Mouse (Mus musculus) hindbrain, embryonic 16.5 days (tissue): ENCODE measurements around the gene Csrp1. TPM values are rescaled to one million over a fixed set of nuclear protein-coding genes. Genes with fewer than 3 reads are reported as not detected.

Experiments used
- ATAC-seq: fragments of 200-750 bp; cut with Nextera tagmentation; 2 replicates; pipeline ENCODE4 v1.8.0; 2017; ENCODE audit warnings: moderate TSS enrichment, moderate library complexity
- H3K27ac ChIP-seq: fragments of 300-500 bp; sonication (generic); 2 replicates; pipeline ENCODE4 v1.5.1; 2014; ENCODE audit warnings: low read depth, mild to moderate bottlenecking, control low read depth, low read length, moderate library complexity
- H3K27me3 ChIP-seq: fragments of 300-500 bp; sonication (generic); replicated peaks from 2 replicates; pipeline ENCODE4 v1.6.1; 2014; ENCODE audit warnings: low read length; ENCODE audit not compliant: control insufficient read depth, insufficient read depth
- H3K36me3 ChIP-seq: fragments of 300-500 bp; sonication (generic); 2 replicates; pipeline ENCODE4 v1.6.1; 2014; ENCODE audit warnings: mild to moderate bottlenecking, low read length, moderate library complexity, mixed read lengths; ENCODE audit not compliant: control insufficient read depth, insufficient read depth
- H3K4me1 ChIP-seq: fragments of 300-500 bp; sonication (generic); 2 replicates; pipeline ENCODE4 v1.6.1; 2014; ENCODE audit warnings: low read depth, low read length; ENCODE audit not compliant: control insufficient read depth, insufficient read depth
- H3K4me2 ChIP-seq: fragments of 300-500 bp; sonication (generic); 2 replicates; pipeline ENCODE4 v1.6.1; 2014; ENCODE audit warnings: mild to moderate bottlenecking, low read length, control low read depth, moderate library complexity
- H3K4me3 ChIP-seq: fragments of 300-500 bp; sonication (generic); 2 replicates; pipeline ENCODE4 v1.5.1; 2014; ENCODE audit warnings: mild to moderate bottlenecking, low read length, control low read depth, moderate library complexity
- H3K9ac ChIP-seq: fragments of 300-500 bp; sonication (generic); 2 replicates; pipeline ENCODE4 v1.6.1; 2014; ENCODE audit warnings: low read depth, mild to moderate bottlenecking, control low read depth, low read length, moderate library complexity
- H3K9me3 ChIP-seq: fragments of 300-500 bp; sonication (generic); 2 replicates; pipeline ENCODE4 v1.6.1; 2014; ENCODE audit warnings: mild to moderate bottlenecking, low read length, moderate library complexity; ENCODE audit not compliant: control insufficient read depth
- WGBS: fragments of 180-500 bp; shearing (Covaris S2); extraction: QIAGEN DNeasy Blood & Tissue Kit; methylation state at CpG from one replicate; pipeline ENCODE4 v1.1.7; 2014; 5-methylcytosine and 5-hydroxymethylcytosine counted together
- polyA plus RNA-seq: library from polyadenylated mRNA; unstranded; fragments of >200 nt; fragmentation: Nextera tagmentation; extraction: Ambion mirVana; gene quantifications from 2 replicates; pipeline ENCODE4 v1.2.1, GENCODE M21; 2015

Csrp1 gene
- polyA plus RNA-seq: 20.6 and 23.7 TPM in 2 replicates

DNA sequence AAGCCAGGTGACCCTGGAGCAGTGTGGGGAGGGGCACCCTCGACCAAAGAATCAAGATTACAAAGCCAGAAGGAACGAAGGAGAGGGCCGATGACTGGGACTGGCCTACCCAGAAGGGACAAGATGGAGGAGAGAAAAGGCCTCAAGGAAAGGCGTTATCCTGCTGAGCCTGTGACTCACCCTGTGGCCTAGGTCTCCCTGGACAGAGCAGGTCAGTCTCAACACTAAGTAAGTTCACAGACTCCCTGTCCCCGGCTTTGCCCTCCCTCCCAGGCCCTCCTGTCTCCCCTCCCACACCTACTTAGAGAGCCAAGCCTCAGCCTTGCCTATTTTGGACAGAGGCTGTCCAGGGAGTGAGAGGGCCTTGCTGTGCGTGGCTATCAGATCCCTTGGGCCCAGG lies at the start of gene Csrp1:
Gene Csrp1, plus strand, starts transcription at position 79 of the 400 bp plus-strand sequence.
- no peaks in the 10 kb centered on the region for H3K9me3 ChIP-seq
- 0 out of 2 replicates have a peak, but pooled peaks have one; percentile 24 for ATAC-seq
- no peaks in the 10 kb centered on the region for H3K36me3 ChIP-seq
- peak within 1 kb of the TSS; percentile 27 for H3K4me2 ChIP-seq
- H3K27me3 ChIP-seq: no peaks in the 10 kb centered on the region
- no peak within 1 kb of the TSS for H3K4me3 ChIP-seq
- no peaks in the 10 kb centered on the region for H3K4me1 ChIP-seq
- H3K9ac ChIP-seq: no peak within 1 kb of the TSS
- WGBS: 73% methylated on average over 6 of the region's 6 CpGs
- no peak within 1 kb of the TSS for H3K27ac ChIP-seq

DNA sequence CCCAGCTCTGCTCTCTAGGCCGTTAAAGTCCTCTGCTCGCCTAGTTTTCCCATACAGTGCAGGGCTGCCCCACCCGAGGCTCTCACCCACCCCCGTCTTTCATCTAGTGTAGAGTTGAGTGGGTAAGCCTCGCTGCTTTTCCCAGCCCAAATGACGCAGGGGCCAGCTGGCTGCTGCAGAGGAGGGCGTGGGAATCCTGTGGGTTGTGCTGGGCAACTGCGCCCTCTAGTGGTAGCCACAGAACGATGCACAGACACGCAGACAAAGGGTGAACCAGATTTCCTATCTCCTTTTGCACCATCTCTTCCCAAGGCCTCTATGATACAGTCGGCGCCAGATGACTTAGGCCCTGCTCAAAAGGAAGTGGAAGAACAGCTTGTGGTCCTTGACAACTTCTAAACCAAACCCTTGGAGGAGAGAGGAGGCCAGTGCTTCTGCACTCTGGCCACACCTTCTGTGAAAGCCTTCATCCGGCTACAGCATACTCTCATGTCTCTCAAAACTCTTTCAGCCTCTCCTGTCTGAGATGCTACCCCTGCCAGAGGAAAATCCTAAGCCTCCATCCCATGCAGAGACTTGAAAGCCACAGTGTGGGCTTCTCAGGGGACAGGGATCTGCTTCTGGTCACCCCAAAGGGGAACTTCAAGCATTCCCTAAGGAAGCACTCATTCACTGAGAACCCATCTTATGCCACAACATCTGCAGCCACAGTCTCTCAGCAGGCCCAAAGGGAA lies 49.3 kb upstream of the Csrp1 start:
- Histone ChIP-seq H3K4me2 (peak overlapping the region; percentile 48), H3K9ac (peak overlapping the region; percentile 50)
- 9% methylated on average over 13 of the region's 13 CpGs for WGBS

DNA sequence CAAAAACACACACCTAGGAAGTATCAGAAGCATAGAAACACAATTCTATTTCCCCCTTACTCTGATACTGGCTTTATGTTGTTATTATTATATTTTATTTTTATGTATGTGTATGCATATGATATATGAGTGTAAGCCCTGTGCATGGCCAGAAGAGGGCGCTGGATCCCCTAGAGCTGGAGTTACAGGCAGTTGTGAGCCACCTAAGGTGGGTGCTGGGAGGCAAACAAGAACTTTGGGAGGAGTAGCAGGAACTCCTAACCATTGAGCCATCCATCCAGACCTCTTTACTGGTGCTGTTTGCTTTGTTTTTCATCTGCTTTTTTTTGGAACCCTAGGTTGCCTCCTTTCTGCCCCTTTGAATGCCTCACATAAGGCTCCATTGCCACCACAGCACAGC lies 48.5 kb upstream of the Csrp1 start:
- Histone ChIP-seq H3K27ac (no peak overlapping the region), H3K27me3 (no peaks in the 10 kb centered on the region), H3K4me1 (peaks cover 22% of the 10 kb centered on the region), H3K4me2 (no peak overlapping the region), H3K9me3 (no peaks in the 10 kb centered on the region), H3K4me3 (no peak overlapping the region), H3K36me3 (no peaks in the 10 kb centered on the region), H3K9ac (no peak overlapping the region)
- WGBS: 21% methylated on average over 1 of the region's 1 CpGs
- ATAC-seq: no peak

More for the DNA sequence above, 49.3 kb upstream of the Csrp1 start:
- ATAC-seq: peak; percentile 86
- H3K4me1 ChIP-seq: peaks cover 25% of the 10 kb centered on the region
- peak overlapping the region; percentile 11; the same call in 1 of the 2 replicates for H3K4me3 ChIP-seq
- H3K27ac ChIP-seq: peak overlapping the region; percentile 30; the same call in 1 of the 2 replicates
- H3K36me3 ChIP-seq: no peaks in the 10 kb centered on the region
- no peaks in the 10 kb centered on the region for H3K9me3 ChIP-seq
- no peaks in the 10 kb centered on the region for H3K27me3 ChIP-seq

DNA sequence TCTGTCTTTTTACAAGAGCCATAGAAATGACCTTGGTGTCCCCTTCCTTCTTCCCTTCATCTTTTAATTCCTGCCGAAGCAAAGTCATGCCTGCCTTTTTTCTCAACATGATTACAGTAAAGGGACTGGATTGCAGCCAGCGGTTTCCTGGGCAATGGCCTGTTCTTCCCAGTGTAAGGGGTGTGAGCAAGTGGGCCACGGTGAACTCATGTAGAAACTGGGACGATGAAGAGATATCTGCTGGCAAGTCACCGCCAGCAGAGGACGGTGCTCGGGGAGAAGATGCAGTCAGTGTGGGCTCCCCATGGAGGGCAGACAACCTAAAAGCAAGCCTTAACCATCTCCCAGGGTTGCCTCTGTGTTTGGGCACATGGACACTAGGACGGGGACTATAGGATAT lies 47.9 kb upstream of the Csrp1 start:
- H3K4me3 ChIP-seq: no peak overlapping the region
- H3K36me3 ChIP-seq: no peaks in the 10 kb centered on the region
- H3K27ac ChIP-seq: no peak overlapping the region
- no peaks in the 10 kb centered on the region for H3K9me3 ChIP-seq
- 40% methylated on average over 8 of the region's 8 CpGs for WGBS
- ATAC-seq: no peak
- H3K9ac ChIP-seq: peak overlapping the region; percentile 28; the same call in 1 of the 2 replicates
- no peak overlapping the region for H3K4me2 ChIP-seq
- H3K4me1 ChIP-seq: peaks cover 22% of the 10 kb centered on the region
- H3K27me3 ChIP-seq: no peaks in the 10 kb centered on the region

DNA sequence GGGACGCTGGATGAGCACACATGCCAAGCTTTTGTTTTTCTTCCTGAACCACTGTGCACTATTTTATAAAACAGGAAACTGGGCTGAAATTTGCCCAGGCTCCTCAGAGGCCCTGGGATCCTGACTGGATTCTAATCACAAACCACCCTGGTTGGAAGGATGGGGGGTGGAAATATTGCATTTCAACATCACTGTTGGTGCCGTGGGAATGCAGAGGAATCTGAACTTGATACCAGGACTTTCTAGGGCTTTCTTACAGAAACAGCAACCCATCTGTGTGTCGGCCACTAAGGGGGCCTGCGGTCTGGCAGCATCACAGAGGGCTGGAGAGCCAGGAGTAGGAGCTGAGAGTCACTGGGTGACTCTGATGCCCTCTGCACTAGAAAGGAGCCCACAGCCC lies 47.5 kb upstream of the Csrp1 start:
- no peak overlapping the region for H3K4me3 ChIP-seq
- H3K27ac ChIP-seq: no peak overlapping the region
- no peaks in the 10 kb centered on the region for H3K27me3 ChIP-seq
- no peak overlapping the region for H3K4me2 ChIP-seq
- no peak for ATAC-seq
- H3K9me3 ChIP-seq: no peaks in the 10 kb centered on the region
- H3K36me3 ChIP-seq: no peaks in the 10 kb centered on the region
- peaks cover 22% of the 10 kb centered on the region for H3K4me1 ChIP-seq
- 68% methylated on average over 4 of the region's 4 CpGs for WGBS
- H3K9ac ChIP-seq: peak overlapping the region; percentile 5

DNA sequence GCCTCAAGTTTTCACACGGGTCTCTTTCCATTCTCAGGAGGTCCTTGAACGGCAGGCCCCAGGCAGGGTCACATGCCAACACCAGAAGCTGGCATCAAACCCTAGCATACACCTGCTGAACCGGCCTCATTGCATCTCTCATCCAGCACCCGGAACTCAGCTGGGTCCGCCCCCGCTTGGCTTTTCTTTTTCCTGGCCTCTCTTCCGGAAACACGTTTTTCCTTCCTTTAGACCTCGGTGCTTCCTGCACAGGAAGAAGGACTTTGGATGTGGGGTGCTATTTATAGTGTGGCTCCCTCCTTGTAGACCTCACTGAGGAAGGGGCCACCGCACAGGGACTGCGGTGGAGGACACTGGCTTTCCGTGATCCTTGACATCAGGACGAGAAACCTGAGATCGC lies 46.4 kb upstream of the Csrp1 start:
- Histone ChIP-seq H3K4me1 (peaks cover 22% of the 10 kb centered on the region), H3K36me3 (no peaks in the 10 kb centered on the region), H3K4me3 (no peak overlapping the region), H3K9ac (no peak overlapping the region), H3K4me2 (no peak overlapping the region), H3K27me3 (no peaks in the 10 kb centered on the region), H3K27ac (no peak overlapping the region), H3K9me3 (no peaks in the 10 kb centered on the region)
- no peak for ATAC-seq
- WGBS: 87% methylated on average over 14 of the region's 14 CpGs

DNA sequence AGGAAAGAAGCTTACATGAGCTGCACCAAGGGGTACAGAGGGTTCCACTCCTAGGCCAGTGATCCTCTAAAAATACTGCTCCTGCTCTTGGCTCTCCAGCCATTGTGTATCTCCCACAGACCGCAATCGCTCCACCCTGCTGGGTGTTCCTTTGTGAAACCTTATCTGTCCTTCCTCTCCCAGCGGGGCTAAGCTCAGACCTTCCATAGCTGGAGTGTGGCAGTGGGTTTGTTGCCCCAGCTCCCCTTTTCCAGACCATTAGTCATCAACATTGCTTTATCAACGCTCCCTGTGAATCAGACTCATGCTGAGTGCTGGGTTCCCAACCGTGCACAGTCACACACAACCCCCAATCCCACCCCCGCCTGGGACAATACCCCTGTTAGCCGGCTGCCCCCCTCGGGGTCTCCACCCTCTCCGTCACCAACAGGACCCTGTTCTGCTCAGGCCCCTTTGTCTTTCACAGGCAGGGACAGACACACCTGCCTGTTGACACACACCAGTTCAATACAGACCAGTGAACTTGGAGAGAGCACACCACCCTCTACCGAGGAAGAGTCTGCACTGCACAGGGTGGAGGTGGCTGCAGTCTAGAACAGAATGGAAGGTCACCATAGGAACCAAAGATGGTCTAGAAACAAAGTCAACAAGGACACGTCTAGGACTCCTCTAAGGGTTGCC lies 44.3 kb upstream of the Csrp1 start:
- Histone ChIP-seq H3K27ac (no peak overlapping the region), H3K36me3 (no peaks in the 10 kb centered on the region), H3K9ac (no peak overlapping the region), H3K27me3 (no peaks in the 10 kb centered on the region), H3K4me1 (peaks cover 11% of the 10 kb centered on the region; the same call in 1 of the 2 replicates), H3K4me2 (no peak overlapping the region), H3K4me3 (no peak overlapping the region), H3K9me3 (no peaks in the 10 kb centered on the region)
- ATAC-seq: peak; percentile 37; the same call in 1 of the 2 replicates
- WGBS: 21% methylated on average over 11 of the region's 11 CpGs

DNA sequence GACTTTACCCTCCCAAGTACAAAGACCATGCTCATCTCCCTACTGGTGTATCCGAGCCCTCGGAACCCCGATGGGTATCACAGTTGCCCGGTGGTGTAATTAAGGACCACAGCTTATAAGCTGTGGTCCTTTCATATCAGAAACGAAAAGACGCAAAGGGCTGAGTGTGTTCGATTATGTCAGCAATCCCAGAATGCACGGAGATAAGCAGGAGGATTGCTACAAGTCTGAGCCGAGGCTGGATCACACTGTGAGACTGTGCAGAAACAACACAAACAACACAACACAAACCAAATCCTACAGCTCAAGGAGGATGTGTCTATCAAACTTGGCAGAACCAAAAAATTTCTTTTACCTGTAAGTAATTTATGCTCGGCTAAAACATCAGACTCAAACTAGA lies 43.6 kb upstream of the Csrp1 start:
- WGBS: 83% methylated on average over 10 of the region's 10 CpGs
- no peak for ATAC-seq
- Histone ChIP-seq H3K27ac (no peak overlapping the region), H3K4me1 (peaks cover 8% of the 10 kb centered on the region; the same call in 1 of the 2 replicates), H3K4me3 (no peak overlapping the region), H3K36me3 (no peaks in the 10 kb centered on the region), H3K9ac (no peak overlapping the region), H3K4me2 (no peak overlapping the region), H3K9me3 (no peaks in the 10 kb centered on the region), H3K27me3 (no peaks in the 10 kb centered on the region)

DNA sequence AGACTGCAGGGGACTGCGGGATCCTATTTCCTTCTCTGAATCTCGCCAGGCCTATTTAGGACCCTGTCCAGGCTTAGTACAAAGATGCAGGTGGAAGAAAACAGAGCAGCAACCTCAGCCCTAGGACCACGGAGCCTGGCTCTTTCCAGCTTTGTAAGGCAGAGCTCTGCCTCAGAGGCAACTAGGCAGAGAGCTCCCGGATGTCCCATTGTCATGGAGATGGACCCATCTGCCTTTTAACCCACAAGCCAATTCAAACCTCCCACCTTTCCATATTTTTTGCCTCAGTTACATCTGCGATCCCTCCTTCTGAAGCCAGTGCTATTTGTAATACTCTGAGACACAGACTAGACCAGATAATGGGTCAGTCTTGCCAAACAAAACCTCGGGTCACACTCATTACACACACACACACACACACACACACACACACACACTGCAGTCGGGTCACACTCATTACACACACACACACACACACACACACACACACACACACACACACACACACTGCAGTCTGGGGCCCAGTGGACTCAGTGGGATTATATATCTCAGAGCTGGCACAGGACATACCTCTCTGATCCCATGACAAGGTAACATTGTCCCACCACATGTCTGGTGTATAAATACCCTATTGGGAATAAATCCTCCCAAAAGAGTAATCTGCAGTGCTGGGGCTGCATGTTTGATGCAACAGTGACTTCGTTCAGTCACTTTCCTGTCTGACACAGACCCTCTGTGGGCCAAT lies 42.8 kb upstream of the Csrp1 start:
- 0 out of 2 replicates have a peak, but pooled peaks have one; percentile 16 for ATAC-seq
- Histone ChIP-seq H3K9me3 (no peaks in the 10 kb centered on the region), H3K4me3 (no peak overlapping the region), H3K27ac (no peak overlapping the region), H3K4me1 (peaks cover 3% of the 10 kb centered on the region; the same call in 1 of the 2 replicates), H3K4me2 (no peak overlapping the region), H3K9ac (no peak overlapping the region), H3K27me3 (no peaks in the 10 kb centered on the region), H3K36me3 (no peaks in the 10 kb centered on the region)
- 29% methylated on average over 8 of the region's 8 CpGs for WGBS
